Mouse (Mus musculus) cerebellum, adult (tissue): ENCODE results near the gene Otub1.

Experiments
- ATAC-seq: cut with Nextera tagmentation; 2 replicates; pipeline ENCODE4 v1.9.2; 2017; ENCODE audit warnings: mild to moderate bottlenecking, moderate library complexity, mixed read lengths; ENCODE audit not compliant: insufficient number of reproducible peaks, low FRiP score, low TSS enrichment

Otub1 gene

DNA sequence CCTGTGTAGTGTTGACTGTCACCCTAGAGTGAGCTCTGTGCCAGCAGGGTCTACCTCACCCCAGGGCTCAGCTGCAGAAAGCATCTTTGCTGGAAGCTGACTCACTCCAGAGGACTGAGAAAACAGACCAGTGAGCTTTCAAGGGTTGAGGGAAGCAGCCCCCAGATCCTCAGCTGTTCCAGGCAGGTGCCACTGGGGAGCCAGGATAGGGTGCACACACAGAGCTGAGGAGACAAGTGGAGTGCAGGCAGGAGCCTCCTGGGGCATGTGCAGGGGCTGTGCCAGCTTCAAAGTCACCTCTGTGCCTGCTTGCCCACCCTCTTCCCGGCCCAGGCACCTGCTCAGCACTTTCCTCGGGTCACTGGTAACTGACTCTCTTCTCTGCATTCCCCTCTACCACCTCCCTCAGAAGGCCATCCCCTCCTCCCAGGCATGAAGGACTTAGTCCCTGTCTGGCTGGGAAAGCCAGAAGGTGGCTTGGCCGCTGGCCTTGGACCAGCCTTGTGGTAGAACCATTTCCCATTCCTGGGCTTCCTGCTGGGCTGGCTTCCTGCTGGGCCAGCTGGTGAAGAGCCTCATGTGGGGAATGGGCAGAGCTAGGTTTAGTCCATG is 27.2 kb downstream of the Otub1 start:
- no peak for ATAC-seq

DNA sequence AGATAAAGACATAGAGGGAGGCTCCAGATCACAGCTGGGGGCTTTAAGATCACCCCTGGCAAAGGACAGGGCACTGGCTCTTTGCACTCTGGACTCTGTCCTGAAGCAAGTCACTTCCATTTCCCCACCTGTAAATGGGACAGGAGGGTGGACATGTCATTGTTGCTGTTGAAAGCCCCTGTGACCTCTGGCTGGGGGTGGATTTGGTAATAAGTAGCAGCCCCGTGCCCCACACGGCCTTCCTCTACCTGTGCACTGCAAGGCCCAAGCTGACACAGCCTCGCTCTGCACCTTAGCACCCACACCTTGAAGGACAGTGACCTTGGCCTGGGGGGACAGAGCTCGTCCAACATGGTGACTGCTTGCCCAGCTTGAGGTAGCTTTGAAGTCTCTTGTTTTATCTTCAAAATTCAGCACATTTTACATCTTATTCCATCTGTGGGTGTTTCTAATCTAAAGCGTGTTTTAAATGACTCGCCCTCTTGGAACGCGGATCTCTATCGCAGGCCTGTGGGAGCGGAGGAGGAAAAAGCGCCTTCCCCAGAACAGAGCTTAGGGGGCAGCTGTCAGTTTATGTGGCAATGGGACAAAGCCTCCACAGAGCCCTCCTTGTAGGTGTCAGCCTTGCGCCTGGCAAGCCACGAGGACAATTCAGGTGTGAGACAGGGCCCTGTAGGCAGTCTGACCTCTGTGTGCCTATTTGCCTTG is 28.2 kb downstream of the Otub1 start:
- ATAC-seq: no peak

DNA sequence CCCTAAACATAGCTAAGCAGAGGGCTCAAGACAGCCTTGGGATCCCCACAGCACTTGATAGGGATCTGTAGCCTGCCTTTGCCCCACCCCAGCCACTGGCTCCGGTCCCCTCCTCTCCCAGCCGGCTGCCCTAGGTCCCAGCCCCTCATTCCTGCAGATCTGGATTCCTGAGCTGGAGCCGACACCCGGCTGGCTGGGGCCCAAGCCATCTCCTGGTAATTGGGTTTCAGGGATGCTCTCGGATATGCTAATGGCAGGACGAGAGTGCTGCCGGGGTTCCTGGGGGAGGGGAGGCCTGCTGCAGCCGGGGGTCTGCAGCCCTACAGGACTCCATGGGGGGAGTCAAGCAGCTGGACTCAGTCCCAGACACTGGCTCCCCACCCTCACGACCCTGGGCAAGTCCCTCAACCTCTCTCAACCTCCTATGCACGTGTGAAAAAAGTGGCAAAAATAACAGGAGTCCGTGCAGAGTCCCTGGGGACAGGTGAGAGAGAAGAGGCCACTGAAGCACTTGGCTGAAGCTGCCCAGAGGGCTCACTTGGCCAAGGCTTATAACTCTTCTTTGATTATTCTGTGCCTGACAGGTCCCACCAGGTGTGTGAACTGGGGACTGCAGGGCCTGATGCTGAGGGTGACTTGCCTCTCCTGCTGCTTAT is 29.9 kb downstream of the Otub1 start:
- ATAC-seq: no peak

DNA sequence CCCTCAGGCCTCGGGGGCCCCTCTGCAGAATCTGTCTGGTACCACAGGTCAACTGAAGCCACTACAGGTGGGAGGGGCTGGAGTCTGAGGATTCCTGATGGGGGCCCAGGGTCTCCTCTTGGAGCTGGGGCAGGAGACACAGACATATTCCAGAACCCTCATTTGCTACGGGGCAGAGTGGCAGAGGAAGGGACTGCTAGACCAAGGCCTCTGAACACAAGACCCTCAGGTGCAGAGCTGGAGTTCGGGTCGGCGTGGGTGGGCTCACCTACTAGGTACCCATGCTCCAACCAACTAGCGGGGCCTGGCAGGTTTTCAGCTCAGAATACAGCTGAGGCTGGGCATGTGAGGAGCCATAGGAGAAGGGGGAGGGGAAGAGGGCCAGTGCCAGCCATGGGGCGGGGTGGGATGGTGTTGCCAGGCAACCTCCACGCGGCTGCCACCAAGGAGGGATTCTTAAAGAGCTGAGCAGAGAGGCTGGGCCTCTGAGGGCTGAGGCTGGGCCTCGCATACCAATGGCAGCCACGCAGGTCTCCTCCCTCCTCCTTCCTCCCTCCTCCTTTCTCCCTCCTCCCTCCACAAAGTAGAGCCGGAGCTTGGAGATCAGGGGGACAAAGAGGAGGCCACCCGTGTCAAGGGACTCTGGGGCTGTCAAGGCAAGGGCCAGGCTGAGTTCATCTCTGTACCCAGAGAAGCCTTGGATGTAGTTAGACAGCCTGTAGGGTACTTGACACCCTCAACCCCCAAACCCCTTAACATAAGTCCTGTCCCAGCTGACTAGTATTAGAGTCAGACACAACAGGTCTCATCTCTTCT is 33.9 kb downstream of the Otub1 start:
- no peak for ATAC-seq

DNA sequence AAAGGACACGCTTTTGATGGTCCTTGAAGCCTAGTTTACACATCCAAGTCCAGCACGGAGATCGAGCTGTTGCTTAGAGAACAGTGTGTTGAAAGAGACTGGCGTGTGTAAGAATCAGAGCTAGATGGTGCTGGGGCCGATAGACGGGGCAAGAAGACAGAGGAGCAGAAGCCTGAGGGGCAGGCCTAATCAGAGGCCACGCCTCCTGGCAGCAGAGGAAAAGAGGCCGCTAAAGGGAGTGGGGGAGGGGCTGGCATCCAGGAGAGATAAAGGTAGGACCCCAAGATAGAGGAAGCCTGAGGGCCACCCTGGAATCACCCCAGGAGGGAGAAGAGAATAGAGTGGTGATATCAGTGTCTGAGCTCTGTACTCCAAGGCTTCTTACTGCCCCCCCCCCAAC is 34.7 kb downstream of the Otub1 start:
- ATAC-seq: no peak

DNA sequence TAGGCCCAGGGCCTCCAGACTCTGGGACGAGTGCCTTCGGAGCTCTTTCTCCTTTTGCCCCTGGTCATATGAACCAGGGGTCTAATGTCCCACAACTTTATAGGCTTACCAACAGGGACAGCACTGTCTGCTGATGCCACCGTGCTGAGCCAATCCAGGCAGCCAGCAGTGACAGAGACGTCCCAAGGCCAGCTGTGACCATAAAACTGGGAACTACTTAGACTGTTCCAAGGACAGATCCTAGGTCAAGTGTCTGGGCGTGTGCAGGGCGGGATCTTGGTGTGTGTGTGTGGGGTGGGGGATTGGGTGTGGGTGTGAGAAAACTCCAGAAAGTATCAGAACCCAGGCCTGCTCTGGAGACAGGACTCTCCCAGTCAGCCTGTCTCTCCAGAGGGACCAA is 35.2 kb downstream of the Otub1 start:
- no peak for ATAC-seq

DNA sequence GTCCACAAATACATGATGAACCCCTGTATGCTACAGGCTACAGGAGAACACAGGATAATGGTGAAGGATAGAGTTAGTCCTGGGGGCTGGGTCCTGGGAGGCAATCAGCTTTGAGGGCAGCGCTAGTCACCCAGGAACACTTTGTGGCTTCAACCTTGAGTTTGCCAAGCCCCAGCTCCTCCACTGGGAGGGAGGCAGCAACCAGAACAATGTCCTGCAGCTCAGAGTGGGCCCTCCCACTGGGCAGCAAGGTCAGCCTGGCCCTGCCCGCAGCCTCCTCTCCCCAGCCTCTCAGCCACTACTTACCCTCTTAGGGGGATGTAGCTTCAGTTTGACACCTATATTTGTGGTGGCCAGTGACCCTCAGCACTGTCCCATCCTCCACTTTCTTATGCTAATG is 37.7 kb downstream of the Otub1 start:
- ATAC-seq: no peak

DNA sequence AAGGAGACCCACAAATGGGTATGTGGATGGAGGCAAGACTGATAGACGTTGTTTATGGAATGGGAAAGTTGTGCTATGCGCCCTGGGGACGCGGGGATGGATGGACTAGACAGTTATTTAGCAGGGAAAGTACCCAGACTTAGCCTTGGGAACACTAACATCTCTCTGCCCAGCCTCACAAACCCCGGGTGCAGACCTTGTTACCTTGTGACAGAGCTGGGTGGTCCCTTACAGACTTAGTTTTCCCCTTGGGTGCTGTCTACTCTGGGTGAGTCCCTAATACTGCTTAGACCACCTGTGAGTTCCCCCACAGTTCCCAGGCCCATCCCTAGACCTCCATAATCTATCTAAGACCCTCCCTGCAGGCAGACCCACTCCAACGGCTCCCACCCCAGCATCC is 39.3 kb downstream of the Otub1 start:
- no peak for ATAC-seq

DNA sequence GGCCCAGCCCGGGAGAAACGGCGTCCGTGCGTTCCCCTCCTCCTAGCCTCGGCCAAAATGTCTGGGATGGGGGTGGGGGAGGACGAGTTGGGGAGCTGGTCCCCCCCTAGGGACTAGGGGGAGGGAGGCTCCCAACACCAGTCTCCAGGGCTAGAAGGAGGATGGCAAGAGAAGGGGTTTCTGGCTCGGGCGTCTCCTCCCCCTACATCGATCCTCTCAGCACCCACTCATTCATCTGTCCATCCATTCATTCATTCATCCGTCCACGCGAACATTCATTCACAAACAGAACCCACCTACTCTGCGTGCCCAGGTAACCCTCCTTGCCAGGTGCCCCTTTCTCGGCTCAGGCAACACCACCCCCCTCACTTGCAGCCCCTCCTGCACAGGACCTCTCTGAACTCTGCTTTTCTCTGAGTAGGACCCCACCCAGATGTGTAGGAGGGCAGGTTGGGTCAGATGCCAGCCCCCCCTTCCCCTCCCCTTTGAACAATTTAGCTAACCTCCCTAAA is 39.9 kb downstream of the Otub1 start:
- no peak for ATAC-seq

DNA sequence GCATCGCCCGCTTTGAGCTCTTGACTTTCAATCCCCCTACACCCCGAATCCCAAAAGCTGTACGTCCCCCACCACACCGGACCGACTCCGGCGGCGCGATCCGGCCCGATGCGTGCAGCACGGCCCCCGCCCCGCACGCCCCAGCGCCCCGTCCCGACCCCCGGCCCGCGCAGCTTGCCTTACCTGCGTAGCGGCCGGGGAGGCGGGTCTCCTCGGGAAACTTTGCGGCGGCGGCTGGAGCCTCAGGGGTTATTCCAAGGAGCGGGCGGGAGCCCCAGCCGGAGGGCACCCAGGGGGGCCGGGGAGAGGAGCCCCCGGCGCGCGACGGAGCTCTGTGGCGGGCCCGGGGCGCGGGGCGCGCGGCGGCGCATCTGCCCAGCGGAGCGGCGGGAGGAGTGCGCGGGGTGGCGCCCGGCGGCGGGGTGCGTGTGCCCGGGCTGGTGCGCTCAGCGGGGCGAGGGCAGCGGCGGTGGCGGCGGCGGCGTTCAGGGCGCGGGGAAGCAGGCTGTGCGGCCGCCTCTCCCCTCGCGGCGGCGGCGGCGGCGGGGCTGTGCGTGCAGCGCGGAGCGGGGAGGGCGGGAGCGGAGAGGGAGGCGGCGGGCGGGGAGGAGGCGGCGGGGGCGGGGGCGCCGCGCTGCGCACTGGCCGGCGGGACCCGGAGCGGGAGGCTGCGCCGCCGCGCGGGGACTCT is 40.5 kb downstream of the Otub1 start:
- 0 out of 2 replicates have a peak, but pooled peaks have one; percentile 9 for ATAC-seq

DNA sequence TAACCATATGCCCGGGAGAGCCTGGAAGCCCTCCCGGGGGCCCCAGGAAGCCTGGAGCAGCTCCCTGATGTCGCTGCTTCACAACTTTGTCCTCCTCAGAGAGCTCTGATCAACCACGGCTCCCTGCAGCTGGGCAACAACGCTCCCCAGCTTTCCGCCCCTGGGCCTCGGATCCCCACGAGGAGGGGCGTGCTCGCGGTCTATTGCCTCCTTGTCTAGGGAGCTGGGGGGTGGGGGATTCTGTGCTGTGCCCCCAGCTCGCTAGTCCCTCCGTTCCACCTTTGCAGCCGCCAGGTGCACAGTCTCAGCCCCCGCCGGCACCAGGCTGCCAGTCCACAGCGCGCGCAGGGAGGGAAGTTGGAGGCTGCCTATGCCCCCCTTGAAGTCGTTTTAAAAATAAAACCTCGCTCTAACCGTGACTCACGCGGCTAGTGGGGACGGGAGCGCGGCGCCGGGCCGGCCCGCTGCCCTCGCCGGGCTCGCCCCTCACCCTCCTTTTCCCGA is 41.2 kb downstream of the Otub1 start:
- no peak for ATAC-seq

DNA sequence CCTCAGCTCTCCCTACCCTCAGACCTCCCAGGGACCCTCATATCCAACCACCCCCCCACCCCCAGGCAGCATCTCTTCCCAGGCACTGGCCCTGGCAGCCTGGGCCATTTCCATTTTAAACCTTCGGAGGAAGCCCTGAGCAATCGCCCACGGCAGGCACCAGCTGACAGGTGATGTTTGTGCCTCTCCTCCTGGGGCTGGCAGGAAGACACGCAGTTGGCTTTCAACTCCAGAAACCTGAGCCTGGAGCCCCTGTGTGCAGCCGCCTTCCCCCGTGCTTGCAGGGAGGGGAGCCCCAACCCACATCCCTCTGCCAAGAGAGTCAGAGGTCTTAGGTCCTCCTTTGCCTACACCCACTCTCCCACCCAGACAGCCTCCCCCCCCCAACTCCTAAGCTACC is 41.9 kb downstream of the Otub1 start:
- ATAC-seq: no peak

DNA sequence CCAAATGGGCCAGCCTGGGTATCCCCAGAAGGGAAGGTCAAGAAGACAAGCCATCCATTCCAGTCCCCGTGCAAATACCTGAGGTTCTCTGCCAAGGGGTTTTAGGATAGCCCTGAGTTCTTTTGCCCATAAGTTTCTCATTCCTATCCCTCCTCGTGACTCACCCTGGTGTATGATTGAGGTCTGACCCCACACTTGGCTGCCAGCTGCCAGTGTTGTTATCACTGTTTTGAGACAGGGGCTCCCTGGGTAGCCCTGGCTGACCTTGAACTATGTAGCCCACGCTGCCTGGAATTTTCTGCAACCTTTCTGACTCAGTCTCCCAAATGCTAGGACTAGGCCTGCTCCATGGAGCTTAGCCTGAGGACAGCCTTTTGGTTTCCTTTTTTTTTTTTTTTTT is 45.1 kb downstream of the Otub1 start:
- ATAC-seq: no peak

DNA sequence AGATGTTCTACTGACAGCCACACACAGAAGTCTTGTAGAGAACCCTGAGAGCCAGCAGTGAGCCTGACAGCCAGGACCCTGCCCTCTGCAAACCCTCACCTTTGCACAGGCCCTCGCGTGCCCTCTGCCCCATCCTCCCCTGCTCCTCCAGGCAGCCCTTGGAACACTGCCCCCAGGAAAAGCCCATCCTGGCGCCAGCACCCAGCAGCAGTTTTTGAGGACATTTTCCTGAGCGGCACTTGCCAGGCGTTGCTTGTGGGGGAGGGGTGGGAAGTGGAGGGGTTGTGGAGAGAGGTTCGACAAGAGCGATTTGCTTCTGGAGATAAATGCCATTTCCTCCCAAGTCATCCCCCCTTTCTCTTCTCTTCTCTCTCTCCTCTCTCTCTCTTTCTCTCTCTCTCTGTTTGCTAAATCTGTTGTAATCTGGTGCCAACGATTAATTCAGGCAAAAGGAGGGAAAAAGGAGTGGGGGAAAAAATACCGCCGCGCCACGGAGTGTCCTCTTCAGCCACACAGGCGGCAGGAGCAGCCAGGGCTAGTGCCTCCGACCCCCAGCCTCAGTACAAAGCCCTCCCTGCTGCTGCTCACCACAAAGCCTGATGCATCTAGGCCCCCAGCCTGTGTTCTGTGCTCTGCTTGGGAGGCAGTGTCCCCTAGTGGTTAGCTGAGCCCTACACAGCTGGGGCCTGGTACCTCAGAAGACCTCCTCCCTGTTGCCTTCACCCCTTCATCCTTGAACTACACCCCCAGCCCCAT is 45.8 kb downstream of the Otub1 start:
- ATAC-seq: no peak

DNA sequence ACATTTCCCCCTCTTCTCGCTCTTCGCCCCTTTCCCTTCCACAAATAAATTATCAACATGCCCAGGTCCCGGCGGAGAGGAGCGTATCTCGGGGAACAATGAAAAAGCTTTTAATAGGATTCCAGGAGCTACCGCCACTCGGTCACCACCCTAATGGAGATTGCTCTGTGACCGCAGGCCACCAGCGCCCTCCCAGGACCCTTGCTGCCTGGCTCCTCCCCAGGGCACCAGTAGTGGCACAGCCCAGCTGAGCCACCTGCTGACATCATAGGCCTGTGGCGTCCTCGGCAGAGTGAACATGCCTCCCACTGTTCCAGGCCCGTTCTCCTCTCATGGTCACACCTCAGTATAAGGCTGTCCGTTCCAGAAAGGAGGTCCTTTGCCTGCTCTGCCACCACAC is 48.4 kb downstream of the Otub1 start:
- no peak for ATAC-seq

DNA sequence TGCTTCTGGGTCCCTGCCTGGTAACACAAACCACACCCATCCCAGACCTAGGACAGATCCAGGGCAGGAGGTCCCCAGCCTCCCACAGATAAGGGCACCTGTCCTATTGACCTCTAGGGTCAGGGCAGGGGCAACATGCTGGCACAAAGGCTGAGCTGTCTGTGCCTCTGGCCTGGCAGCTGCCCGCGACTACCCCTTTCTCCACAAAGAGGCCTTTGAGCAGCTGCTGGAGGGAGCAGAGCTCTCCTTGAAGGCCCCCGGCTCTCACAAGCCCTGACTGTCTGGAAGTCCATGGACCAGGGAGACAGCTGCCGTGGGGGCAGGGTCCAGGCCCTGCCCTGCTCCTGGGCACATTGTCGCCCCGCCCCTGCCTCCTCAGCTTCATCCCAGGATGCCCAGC is 50.9 kb downstream of the Otub1 start:
- ATAC-seq: no peak

DNA sequence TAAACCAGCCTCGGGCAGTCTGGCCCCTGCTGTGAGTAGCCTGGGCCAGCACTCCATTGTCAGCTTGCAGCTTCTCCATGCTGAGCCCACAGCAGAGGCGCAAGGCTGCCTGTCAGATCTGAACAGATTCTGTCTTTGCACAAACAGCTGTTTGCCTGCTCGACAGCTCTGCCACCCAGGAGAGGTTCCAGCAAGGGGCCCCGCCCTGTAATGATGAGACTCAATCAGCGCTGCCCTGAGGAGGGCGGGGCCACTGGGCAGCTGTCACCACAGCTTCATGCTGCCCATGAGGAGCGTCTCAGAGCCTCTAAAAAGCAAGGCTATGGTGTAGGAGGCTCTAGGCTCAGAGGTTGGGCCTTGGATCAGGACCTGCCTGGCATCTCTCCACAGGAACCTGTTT is 52.9 kb downstream of the Otub1 start:
- ATAC-seq: no peak

DNA sequence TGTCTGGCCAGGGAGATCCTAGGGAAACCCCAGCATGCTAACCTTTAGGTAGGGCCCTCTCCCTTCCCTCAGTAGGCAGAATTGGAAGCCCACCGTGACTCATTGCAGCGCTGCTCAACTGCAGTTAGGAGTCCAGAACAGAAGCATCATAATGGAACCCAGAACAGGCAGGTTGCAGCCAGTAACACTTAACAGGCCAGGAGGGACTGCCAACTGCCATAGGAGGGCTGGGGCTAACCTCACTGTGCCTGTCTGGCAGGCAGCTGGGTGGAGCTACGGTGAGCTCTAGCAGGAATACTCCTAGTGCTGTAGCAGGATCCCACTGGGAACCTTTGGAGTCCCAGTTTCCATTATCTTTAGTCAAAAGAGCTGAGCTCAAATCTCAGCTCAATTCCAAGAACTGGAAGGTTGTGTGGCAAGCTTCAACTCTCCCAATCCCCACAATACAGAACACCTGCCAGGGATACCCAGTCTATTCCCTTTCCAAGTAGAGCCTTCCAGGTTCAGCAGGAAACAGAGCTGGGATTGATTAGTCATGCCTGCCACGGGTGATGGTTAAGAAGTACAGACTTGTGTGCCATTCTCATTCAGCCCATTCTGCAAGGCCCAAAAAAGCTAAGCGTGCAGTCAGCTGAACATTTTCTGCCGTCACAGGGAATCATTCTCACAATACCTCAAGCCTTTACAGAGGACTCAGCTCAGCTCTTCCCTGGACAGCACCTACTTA is 54.0 kb downstream of the Otub1 start:
- no peak for ATAC-seq
